Mouse (Mus musculus) liver, embryonic 14.5 days (tissue): ENCODE data around the gene Lrrc8e. TPM values are rescaled to one million over a fixed set of nuclear protein-coding genes. Genes with fewer than 3 reads are reported as not detected.
A peak's percentile ranks its signal among the peaks of the same experiment; 100 is the strongest.

Source experiments
- ATAC-seq: fragments of 200-750 bp; cut with Nextera tagmentation; 2 replicates; pipeline ENCODE4 v1.8.0; 2017; ENCODE audit warnings: moderate number of reproducible peaks, mild to moderate bottlenecking, moderate library complexity; ENCODE audit not compliant: insufficient read depth
- DNase-seq, 3 experiments: peaks; one replicate each; pipeline ENCODE4 v3.0.0-alpha.2; 2012 to 2013; ENCODE audit warnings: low read depth in 3 of 3, low spot score in 3 of 3
- H3K27ac ChIP-seq: fragments of 300-500 bp; sonication (generic); 2 replicates; pipeline ENCODE4 v1.5.1; 2014; ENCODE audit warnings: moderate library complexity, mild to moderate bottlenecking, control low read depth, inconsistent platforms
- H3K27me3 ChIP-seq: fragments of 300-500 bp; sonication (generic); 2 replicates; pipeline ENCODE4 v1.6.1; 2014; ENCODE audit warnings: mild to moderate bottlenecking, low read length, moderate library complexity; ENCODE audit not compliant: control insufficient read depth, insufficient read depth
- H3K36me3 ChIP-seq: fragments of 300-500 bp; sonication (generic); replicated peaks from 2 replicates; pipeline ENCODE4 v1.6.1; 2014; ENCODE audit warnings: low read depth; ENCODE audit not compliant: control insufficient read depth, insufficient read depth
- H3K4me1 ChIP-seq, 2 experiments: fragments of 200-500 bp in 1 of 2; fragments of 300-500 bp in 1 of 2; sonication (generic) in 1 of 2; replicated peaks; 2 replicates each; pipeline ENCODE4 v1.6.1; 2012 to 2014; ENCODE audit warnings: antibody characterized with exemption in 1 of 2, inconsistent platforms in 1 of 2, low read length in 1 of 2; ENCODE audit not compliant: control insufficient read depth in 2 of 2, insufficient read depth in 2 of 2
- H3K4me2 ChIP-seq: fragments of 300-500 bp; sonication (generic); 2 replicates; pipeline ENCODE4 v1.6.1; 2014; ENCODE audit warnings: low read depth, mild to moderate bottlenecking, control low read depth, moderate library complexity
- H3K4me3 ChIP-seq, 2 experiments: fragments of 200-500 bp in 1 of 2; fragments of 300-500 bp in 1 of 2; sonication (generic) in 1 of 2; 2 replicates each; pipeline ENCODE4 v1.5.1; 2012 to 2014; ENCODE audit warnings: low read depth in 2 of 2, low read length in 2 of 2, mild to moderate bottlenecking in 2 of 2, control low read depth in 1 of 2, inconsistent platforms in 1 of 2, moderate library complexity in 1 of 2; ENCODE audit not compliant: insufficient read depth in 1 of 2
- H3K9ac ChIP-seq: fragments of 300-500 bp; sonication (generic); replicated peaks from 2 replicates; pipeline ENCODE4 v1.6.1; 2014; ENCODE audit warnings: mild to moderate bottlenecking, control low read depth, moderate library complexity
- H3K9me3 ChIP-seq: fragments of 300-500 bp; sonication (generic); 2 replicates; pipeline ENCODE4 v1.6.1; 2016; ENCODE audit warnings: low read length, mixed read lengths; ENCODE audit not compliant: control insufficient read depth
- CTCF ChIP-seq: IDR thresholded peaks from 2 replicates; pipeline ENCODE4 v1.5.1; 2016; ENCODE audit warnings: antibody characterized with exemption, low read depth, control low read depth
- EP300 ChIP-seq: IDR thresholded peaks from 2 replicates; pipeline ENCODE4 v1.6.1; 2016; ENCODE audit warnings: antibody characterized with exemption, low read depth
- WGBS: fragments of 180-500 bp; shearing (Covaris S2); extraction: QIAGEN DNeasy Blood & Tissue Kit; methylation state at CpG from one replicate; pipeline ENCODE4 v1.1.7; 2014; ENCODE audit not compliant: insufficient replicate concordance; 5-methylcytosine and 5-hydroxymethylcytosine counted together
- polyA plus RNA-seq, 2 experiments: library from polyadenylated mRNA; depleted of rRNA in 1 of 2; stranded (reverse) in 1 of 2; unstranded in 1 of 2; fragments of >200 nt; fragmentation: Nextera tagmentation in 1 of 2; extraction: Ambion mirVana in 1 of 2; gene quantifications; 2 replicates each; pipeline versions ENCODE4 v1.2.1 to v1.2.3; 2012 to 2014

Gene Lrrc8e
- polyA plus RNA-seq, 2 experiments, result 0.03 to 0.13 TPM

GRCm38 (mm10) chr8:4247951-4248540 lies 21.4 kb downstream of the Lrrc8e start, which contains the start of gene Tgfbr3l:
Tgfbr3l (plus strand) TSS chr8:4248214.
- no peak for ATAC-seq

GRCm38 (mm10) chr8:4249213-4249612 lies 22.6 kb downstream of the Lrrc8e start:
- H3K27ac ChIP-seq, result no peak overlapping the region
- no peak overlapping the region for H3K9ac ChIP-seq
- H3K4me2 ChIP-seq, result no peak overlapping the region
- no peak overlapping the region for H3K4me3 ChIP-seq
- ATAC-seq (no peak), DNase-seq (no peak)
- WGBS, result 48% methylated on average over 29 of the region's 29 CpGs
- TF ChIP-seq EP300 (no peak), CTCF (no peak)
- peaks cover 5% of the 10 kb centered on the region in 2 experiments for H3K4me1 ChIP-seq
- no peaks in the 10 kb centered on the region for H3K27me3 ChIP-seq
- H3K36me3 ChIP-seq, result peaks cover 16% of the 10 kb centered on the region
- no peaks in the 10 kb centered on the region for H3K9me3 ChIP-seq

More at GRCm38 (mm10) chr8:4247951-4248540, 21.4 kb downstream of the Lrrc8e start, which contains the start of gene Tgfbr3l:
- H3K27me3 ChIP-seq, result no peaks in the 10 kb centered on the region
- no peak for DNase-seq
- peaks cover 0 to 5% of the 10 kb centered on the region in 2 experiments; a peak in 2 of 4 replicates for H3K4me1 ChIP-seq
- H3K27ac ChIP-seq, result no peak within 1 kb of the TSS
- H3K36me3 ChIP-seq, result peaks cover 19% of the 10 kb centered on the region
- H3K4me3 ChIP-seq, result no peak within 1 kb of the TSS
- TF ChIP-seq EP300 (no peak), CTCF (no peak)
- H3K4me2 ChIP-seq, result no peak within 1 kb of the TSS
- H3K9ac ChIP-seq, result no peak within 1 kb of the TSS
- 79% methylated on average over 15 of the region's 15 CpGs for WGBS
- H3K9me3 ChIP-seq, result no peaks in the 10 kb centered on the region

- TF ChIP-seq CTCF (peak; percentile 95), EP300 (no peak)
- ATAC-seq (no peak), DNase-seq (peak in 2 of 3 experiments; percentile 55 to 61)
- no peak overlapping the region for H3K9ac ChIP-seq
- H3K27ac ChIP-seq, result no peak overlapping the region
- 38% methylated on average over 26 of the region's 26 CpGs for WGBS
- H3K4me2 ChIP-seq, result no peak overlapping the region
- peaks cover 12% of the 10 kb centered on the region for H3K36me3 ChIP-seq
- peaks cover 5% of the 10 kb centered on the region in 2 experiments for H3K4me1 ChIP-seq
- H3K9me3 ChIP-seq, result no peaks in the 10 kb centered on the region
- H3K27me3 ChIP-seq, result no peaks in the 10 kb centered on the region
- no peak overlapping the region for H3K4me3 ChIP-seq
Measured at GRCm38 (mm10) chr8:4250306-4250970, 23.8 kb downstream of the Lrrc8e start.

GRCm38 (mm10) chr8:4252116-4252760 lies 25.6 kb downstream of the Lrrc8e start:
- ATAC-seq (no peak), DNase-seq (no peak)
- peak overlapping the region; percentile 48 for H3K9ac ChIP-seq
- H3K4me2 ChIP-seq, result peak overlapping the region; percentile 65
- H3K4me1 ChIP-seq, result peaks cover 5% of the 10 kb centered on the region in 2 experiments
- 32% methylated on average over 8 of the region's 8 CpGs for WGBS
- no peak overlapping the region for H3K27ac ChIP-seq
- TF ChIP-seq CTCF (no peak), EP300 (no peak)
- no peaks in the 10 kb centered on the region for H3K9me3 ChIP-seq
- H3K27me3 ChIP-seq, result no peaks in the 10 kb centered on the region
- peaks cover 8% of the 10 kb centered on the region for H3K36me3 ChIP-seq
- H3K4me3 ChIP-seq, result peak overlapping the region; percentile 56 to 63
